Mouse (Mus musculus) bone marrow, adult 2 months (tissue): ENCODE measurements around the gene Naa20.

Source experiments
- CTCF ChIP-seq: fragments of 200-500 bp; IDR thresholded peaks from 2 replicates; pipeline ENCODE4 v1.5.1; 2011; ENCODE audit warnings: low read length, control low read depth; ENCODE audit not compliant: control insufficient read depth, insufficient read depth
- POLR2A ChIP-seq: fragments of 200-500 bp; IDR thresholded peaks from 2 replicates; pipeline ENCODE4 v1.6.1; 2011; ENCODE audit warnings: low read depth, mild to moderate bottlenecking, control low read depth, low read length, borderline replicate concordance; ENCODE audit not compliant: control insufficient read depth

DNA sequence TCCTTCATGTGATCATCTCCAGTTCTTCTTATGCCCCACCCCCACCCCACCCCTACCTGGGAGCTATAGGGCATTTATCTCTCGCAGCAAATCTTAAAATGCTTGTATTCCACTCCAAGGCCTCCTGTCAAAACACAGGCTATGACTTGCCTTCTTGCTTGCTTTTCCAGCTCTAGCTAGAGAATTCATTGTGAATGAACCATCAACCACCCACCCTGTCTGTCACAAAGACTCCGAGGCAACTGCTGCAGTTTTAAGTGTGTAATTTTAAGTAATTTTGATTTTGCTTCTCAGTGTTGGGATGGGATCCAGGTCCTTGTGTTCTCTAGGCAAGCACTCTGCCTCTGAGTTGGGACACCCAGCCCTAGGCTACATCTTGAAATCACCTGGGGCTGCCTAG is 11.3 kb upstream of the Naa20 start:
- no peak for TF ChIP-seq POLR2A
- TF ChIP-seq CTCF = no peak
